Mouse (Mus musculus) G1E-ER4 (cell line): ENCODE measurements around the gene Fbxw22. TPM values are rescaled to one million over a fixed set of nuclear protein-coding genes. Genes with fewer than 3 reads are reported as not detected.
"Not testable (repeated sequence)": the region's sequence is repeated elsewhere in the genome, so short reads cannot be mapped to it uniquely, and the experiment has no call there.

ENCODE experiments used
- GATA1 ChIP-seq: IDR thresholded peaks from one replicate; pipeline ENCODE4 v1.8.0; 2012; ENCODE audit warnings: low read length, inconsistent platforms
- polyA plus RNA-seq: library from polyadenylated mRNA; stranded (reverse); fragments of >175 nt; gene quantifications from 2 replicates; pipeline ENCODE4 v1.2.3, GENCODE M21; 2012

Fbxw22 gene
- polyA plus RNA-seq, result not detected in 2 replicates

DNA sequence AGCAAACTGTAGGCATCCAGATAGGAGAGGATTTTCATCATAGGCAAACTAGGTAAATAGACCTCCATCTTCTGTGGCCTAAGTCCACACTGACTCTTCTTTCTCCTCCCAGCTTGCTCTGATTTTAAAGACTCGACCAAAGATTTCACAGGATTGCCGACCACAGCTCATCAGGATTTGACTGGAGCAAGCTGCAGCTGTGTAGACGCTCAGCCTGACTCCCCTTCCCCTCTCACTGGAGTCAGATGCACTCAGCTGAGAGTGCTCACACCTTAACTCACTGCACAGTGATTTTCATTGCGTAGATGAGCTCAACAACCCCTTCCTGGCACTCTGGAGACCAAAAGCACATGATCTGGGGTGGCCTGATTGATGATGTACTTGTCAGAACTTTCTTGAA is at the start of gene Fbxw22:
TSS of gene Fbxw22 (minus strand) at position 101 of the 400 bp plus-strand sequence.
- TF ChIP-seq GATA1, result not testable (repeated sequence)

DNA sequence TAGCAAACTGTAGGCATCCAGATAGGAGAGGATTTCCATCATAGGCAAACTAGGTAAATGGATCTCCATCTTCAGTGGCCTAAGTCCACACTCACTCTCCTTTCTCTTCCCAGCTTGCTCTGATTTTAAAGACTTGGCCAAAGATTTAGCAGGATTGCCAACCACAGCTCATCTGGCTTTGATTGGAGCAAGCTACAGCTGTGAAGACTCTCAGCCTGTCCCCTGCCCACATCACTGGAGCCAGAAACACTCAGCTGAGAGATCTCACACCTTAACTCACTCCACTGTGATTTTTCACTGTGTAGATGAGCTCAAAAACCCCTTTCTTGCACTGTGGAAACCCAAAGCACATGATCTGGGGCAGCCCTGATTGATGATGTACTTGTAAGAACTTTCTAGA is 44.9 kb upstream of the Fbxw22 start, which contains the start of gene Fbxw16:
TSS of gene Fbxw16 (minus strand) at position 101 of the 400 bp plus-strand sequence.
- TF ChIP-seq GATA1, result no peak

DNA sequence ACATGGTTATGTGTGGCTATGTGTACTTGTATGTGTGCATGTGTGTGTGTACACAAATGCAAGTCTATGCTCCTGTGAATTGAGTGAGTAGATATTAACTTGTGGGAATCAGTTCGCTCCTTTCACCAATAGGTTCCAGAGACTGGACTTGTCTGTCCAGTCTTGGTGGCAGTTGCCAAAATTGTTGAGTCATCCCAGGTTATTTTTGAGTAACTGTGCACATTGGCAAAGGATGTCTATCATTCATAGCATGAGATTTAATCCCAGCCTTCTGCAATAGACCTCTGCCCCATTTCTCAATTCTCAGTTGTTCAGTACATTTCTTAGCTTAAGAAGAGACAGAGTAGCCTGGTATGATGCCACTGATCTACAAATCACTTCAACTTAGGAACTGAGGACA is 28.9 kb upstream of the Fbxw22 start:
- TF ChIP-seq GATA1, result no peak

DNA sequence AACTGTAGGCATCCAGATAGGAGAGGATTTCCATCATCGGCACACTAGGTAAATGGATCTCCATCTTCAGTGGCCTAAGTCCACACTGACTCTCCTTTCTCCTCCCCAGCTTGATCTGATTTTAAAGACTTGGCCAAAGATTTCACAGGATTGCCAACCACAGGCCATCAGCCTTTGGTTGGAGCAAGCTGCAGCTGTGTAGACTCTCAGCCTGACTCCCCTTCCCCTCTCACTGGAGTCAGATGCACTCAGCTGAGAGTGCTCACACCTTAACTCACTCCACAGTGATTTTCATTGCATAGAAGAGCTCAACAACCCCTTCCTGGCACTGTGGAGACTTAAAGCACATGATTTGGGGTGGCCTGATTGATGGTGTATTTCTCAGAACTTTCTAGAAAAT is 64.5 kb downstream of the Fbxw22 start, which contains the start of gene Fbxw28:
TSS of gene Fbxw28 (minus strand) at position 101 of the 400 bp plus-strand sequence.
- not testable (repeated sequence) for TF ChIP-seq GATA1

Other genes with a start within 250 kb of the Fbxw22 start
- not detected in 2 replicates for gene Fbxw21, start 242.3 kb downstream of the Fbxw22 start, polyA plus RNA-seq
- gene Fbxw13, start 208.3 kb downstream of the Fbxw22 start, polyA plus RNA-seq, result not detected in 2 replicates
- not detected in 2 replicates for gene Fbxw20, start 169.5 kb downstream of the Fbxw22 start, polyA plus RNA-seq
- not detected in 2 replicates for gene Fbxw14, start 116.6 kb downstream of the Fbxw22 start, polyA plus RNA-seq
- not detected in 2 replicates for gene Fbxw28, start 64.6 kb downstream of the Fbxw22 start, polyA plus RNA-seq
- gene Fbxw16, start 44.8 kb upstream of the Fbxw22 start, polyA plus RNA-seq, result not detected in 2 replicates
- not detected in 2 replicates for gene Fbxw19, start 91.6 kb upstream of the Fbxw22 start, polyA plus RNA-seq
- gene Fbxw15, start 164.0 kb upstream of the Fbxw22 start, polyA plus RNA-seq, result not detected in 2 replicates
- not detected in 2 replicates for gene Fbxw24, start 221.8 kb upstream of the Fbxw22 start, polyA plus RNA-seq